Mouse (Mus musculus): Measurements from ENCODE around the gene 2900011O08Rik. TPM values are rescaled to one million over a fixed set of nuclear protein-coding genes. Genes with fewer than 3 reads are reported as not detected.

Gene 2900011O08Rik
- total RNA-seq, 2 experiments from 2014 or later, result 254 to 276 TPM

DNA sequence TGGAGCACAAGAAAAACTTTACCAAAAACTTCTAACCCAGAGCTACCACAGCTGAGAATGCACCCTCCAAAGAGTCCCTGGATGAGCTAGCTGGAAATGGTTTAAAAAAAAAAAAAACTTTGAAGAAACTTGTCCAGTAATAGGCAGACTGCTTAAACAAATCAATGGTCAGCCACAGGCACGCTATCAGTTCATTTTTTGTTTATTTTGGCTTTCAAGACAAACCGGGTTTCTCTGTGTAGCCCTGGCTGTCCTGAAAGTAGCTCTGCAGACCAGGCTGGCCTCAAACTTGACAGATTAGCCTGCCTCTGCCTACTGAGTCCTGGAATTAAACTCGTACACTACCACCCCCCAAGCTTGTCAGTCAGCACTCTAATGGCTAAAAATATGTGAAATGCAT, 156.9 kb downstream of the 2900011O08Rik start:
- no peak for DNase-seq

DNA sequence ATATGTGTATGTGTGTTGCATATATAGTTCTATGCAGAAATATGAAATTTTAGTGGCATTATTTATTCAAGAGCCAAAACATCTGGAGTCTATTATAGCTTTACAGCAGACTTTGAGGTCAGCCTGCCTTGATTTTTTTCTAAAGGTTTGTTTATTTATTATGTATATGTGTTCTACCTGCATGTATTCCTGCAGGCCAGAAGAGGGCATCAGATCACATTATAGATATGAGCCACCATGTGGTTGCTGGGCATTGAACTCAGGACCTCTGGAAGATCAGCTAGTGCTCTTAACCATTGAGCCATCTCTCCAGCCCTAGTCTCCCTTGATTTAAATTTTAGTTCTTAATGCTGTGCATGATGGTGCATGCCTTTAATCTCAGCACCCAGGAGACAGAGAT, 161.3 kb downstream of the 2900011O08Rik start:
- no peak for DNase-seq

Small RNA genes lying within 50 kb of the gene (microRNA-seq; reads per million reads assigned to microRNA genes)
- gene Gm27671, result 0 reads per million in 2 experiments

Other genes starting within 250 kb of the 2900011O08Rik start
- gene Rrn3, start 205.9 kb upstream of the 2900011O08Rik start, total RNA-seq (2021), result 10 to 100 TPM; 51.2 to 51.4 TPM
- gene Ntan1, start 167.8 kb upstream of the 2900011O08Rik start, total RNA-seq (2021), result 10 to 100 TPM; 78.6 to 95.1 TPM
- gene Pdxdc1, start 83.5 kb upstream of the 2900011O08Rik start, total RNA-seq (2021), result 10 to 100 TPM; 69.6 to 79.3 TPM
- 10 to 100 TPM; 74.0 to 82.2 TPM for gene Mpv17l, start 83.4 kb upstream of the 2900011O08Rik start, total RNA-seq (2021)
- gene Ifitm7, start 284 bp downstream of the 2900011O08Rik start, total RNA-seq (2021), result 1 to 10 TPM; 1.4 TPM
- 10 to 100 TPM; 27.2 to 31.6 TPM for gene Nde1, start 176.7 kb downstream of the 2900011O08Rik start, total RNA-seq (2021)
- 100 to 1,000 TPM; 130 to 136 TPM for gene Marf1, start 176.7 kb downstream of the 2900011O08Rik start, total RNA-seq (2021)

All from layer of hippocampus, postnatal 36 days (tissue).